Mouse (Mus musculus) brain, embryonic 14.5 days (tissue): ENCODE measurements around the gene Cdh15.

ENCODE experiments used
- CTCF ChIP-seq: fragments of 200-500 bp; IDR thresholded peaks from 2 replicates; pipeline ENCODE4 v1.5.1; 2012; ENCODE audit warnings: inconsistent platforms, mild to moderate bottlenecking, moderate library complexity, borderline replicate concordance; ENCODE audit not compliant: insufficient read depth, insufficient read length; ENCODE audit errors: extremely low read depth
- POLR2A ChIP-seq: fragments of 200-500 bp; IDR thresholded peaks from 2 replicates; pipeline ENCODE4 v1.6.1; 2012; ENCODE audit warnings: mild to moderate bottlenecking, inconsistent platforms, borderline replicate concordance; ENCODE audit not compliant: poor library complexity, insufficient read depth, insufficient read length, severe bottlenecking; ENCODE audit errors: extremely low read depth

- TF ChIP-seq CTCF (peak; percentile 57), POLR2A (no peak)
These were observed 35.0 kb upstream of the Cdh15 start for GRCm38 (mm10) chr8:122812610-122813250.
